Mouse (Mus musculus) olfactory bulb, adult 2 months (tissue): ENCODE measurements at regions not wholly inside any gene's neighbourhood (a gene's known extent, or its start where the extent isn't known, plus 50 kb on each side); places are given as distances from the start of the nearest gene placed in this dataset.
A peak's percentile ranks its signal among the peaks of the same experiment; 100 is the strongest.

Experiments used
- H3K27ac ChIP-seq: fragments of 200-500 bp; 2 replicates; pipeline ENCODE4 v1.5.1; 2012; ENCODE audit warnings: low read depth, low read length; ENCODE audit not compliant: insufficient read depth
- H3K4me1 ChIP-seq: fragments of 200-500 bp; 2 replicates; pipeline ENCODE4 v1.6.1; 2012; ENCODE audit warnings: low read length; ENCODE audit not compliant: control insufficient read depth, insufficient read depth
- H3K4me3 ChIP-seq: fragments of 200-500 bp; 2 replicates; pipeline ENCODE4 v1.5.1; 2012; ENCODE audit warnings: mild to moderate bottlenecking, low read depth, low read length, moderate library complexity; ENCODE audit not compliant: insufficient read depth
- CTCF ChIP-seq: fragments of 200-500 bp; IDR thresholded peaks from 2 replicates; pipeline ENCODE4 v1.5.1; 2012; ENCODE audit warnings: low read depth, mild to moderate bottlenecking, low read length, moderate library complexity; ENCODE audit not compliant: insufficient read depth
- POLR2A ChIP-seq: fragments of 200-500 bp; IDR thresholded peaks from 2 replicates; pipeline ENCODE4 v1.6.1; 2012; ENCODE audit warnings: mild to moderate bottlenecking, low read depth, low read length, moderate library complexity; ENCODE audit not compliant: insufficient read depth
- WGBS: fragments of 180-500 bp; shearing (Covaris S2); methylation state at CpG from one replicate; pipeline ENCODE4 v1.1.7; 2018; 5-methylcytosine and 5-hydroxymethylcytosine counted together

- no peak overlapping the region for H3K27ac ChIP-seq
- no peak overlapping the region for H3K4me3 ChIP-seq
- 80% methylated on average over 2 of the region's 2 CpGs for WGBS
- no peaks in the 10 kb centered on the region for H3K4me1 ChIP-seq
- TF ChIP-seq POLR2A (no peak), CTCF (no peak)
Measured at GRCm38 (mm10) chr14:72809138-72809537, 99.3 kb upstream of the Fndc3a start.

- peak overlapping the region; percentile 75 for H3K27ac ChIP-seq
- no peak overlapping the region for H3K4me3 ChIP-seq
- H3K4me1 ChIP-seq = no peaks in the 10 kb centered on the region
- 85% methylated on average over 3 of the region's 3 CpGs for WGBS
- TF ChIP-seq POLR2A = no peak
- no peak for TF ChIP-seq CTCF
Measured at GRCm38 (mm10) chr14:72807947-72808346, 98.1 kb upstream of the Fndc3a start.

GRCm38 (mm10) chr14:72807286-72807685 lies 97.5 kb upstream of the Fndc3a start:
- WGBS = 21% methylated on average over 7 of the region's 7 CpGs
- no peak overlapping the region for H3K4me3 ChIP-seq
- peak overlapping the region; percentile 60; the same call in 1 of the 2 replicates for H3K27ac ChIP-seq
- no peaks in the 10 kb centered on the region for H3K4me1 ChIP-seq
- no peak for TF ChIP-seq CTCF

GRCm38 (mm10) chr14:72806598-72806997 lies 96.8 kb upstream of the Fndc3a start:
- 95% methylated on average over 6 of the region's 6 CpGs for WGBS
- TF ChIP-seq CTCF (no peak), POLR2A (no peak)
- Histone ChIP-seq H3K4me1 (no peaks in the 10 kb centered on the region), H3K4me3 (no peak overlapping the region), H3K27ac (no peak overlapping the region; the same call in 1 of the 2 replicates)

GRCm38 (mm10) chr14:72803579-72803978 lies 93.8 kb upstream of the Fndc3a start:
- Histone ChIP-seq H3K27ac (no peak overlapping the region), H3K4me3 (no peak overlapping the region), H3K4me1 (no peaks in the 10 kb centered on the region)
- TF ChIP-seq POLR2A = no peak
- TF ChIP-seq CTCF = no peak

- WGBS = 77% methylated on average over 3 of the region's 3 CpGs
- no peaks in the 10 kb centered on the region for H3K4me1 ChIP-seq
- TF ChIP-seq CTCF (no peak), POLR2A (no peak)
- H3K27ac ChIP-seq = no peak overlapping the region
- H3K4me3 ChIP-seq = no peak overlapping the region
Measured at GRCm38 (mm10) chr14:72790654-72791053, 80.9 kb upstream of the Fndc3a start.

- 0 out of 2 replicates have a peak, but pooled peaks cover 2% of the 10 kb centered on the region for H3K4me1 ChIP-seq
- no peak overlapping the region for H3K27ac ChIP-seq
- no peak overlapping the region for H3K4me3 ChIP-seq
- TF ChIP-seq POLR2A (no peak), CTCF (no peak)
- WGBS = 69% methylated on average over 3 of the region's 3 CpGs
Measured at GRCm38 (mm10) chr14:72786929-72787328, 77.1 kb upstream of the Fndc3a start.

GRCm38 (mm10) chr14:72783248-72783647 lies 73.4 kb upstream of the Fndc3a start:
- WGBS = 77% methylated on average over 9 of the region's 9 CpGs

GRCm38 (mm10) chr14:72779446-72779845 lies 69.6 kb upstream of the Fndc3a start:
- TF ChIP-seq POLR2A = no peak
- no peak for TF ChIP-seq CTCF
- 0 out of 2 replicates have a peak, but pooled peaks cover 2% of the 10 kb centered on the region for H3K4me1 ChIP-seq
- no peak overlapping the region for H3K27ac ChIP-seq
- no peak overlapping the region for H3K4me3 ChIP-seq
- 83% methylated on average over 4 of the region's 4 CpGs for WGBS

More at GRCm38 (mm10) chr14:72783248-72783647, 73.4 kb upstream of the Fndc3a start:
- TF ChIP-seq POLR2A = no peak
- no peak for TF ChIP-seq CTCF
- Histone ChIP-seq H3K27ac (no peak overlapping the region), H3K4me1 (0 out of 2 replicates have a peak, but pooled peaks cover 2% of the 10 kb centered on the region), H3K4me3 (no peak overlapping the region)

GRCm38 (mm10) chr14:72778756-72779155 lies 69.0 kb upstream of the Fndc3a start:
- WGBS = 92% methylated on average over 6 of the region's 6 CpGs
- TF ChIP-seq CTCF = no peak
- TF ChIP-seq POLR2A = no peak
- Histone ChIP-seq H3K4me3 (no peak overlapping the region), H3K4me1 (0 out of 2 replicates have a peak, but pooled peaks cover 2% of the 10 kb centered on the region), H3K27ac (no peak overlapping the region)
